Mouse (Mus musculus): Measurements from ENCODE around the gene Aftph.
"Not testable (repeated sequence)": the region's sequence is repeated elsewhere in the genome, so short reads cannot be mapped to it uniquely, and the experiment has no call there.

The Aftph gene

GRCm38 (mm10) chr11:20741201-20742100 lies at the start of gene Aftph:
Gene Aftph, minus strand, starts transcription at chr11:20741589.
- peak; percentile 100 for DNase-seq

GRCm38 (mm10) chr11:20789015-20789414 lies 47.6 kb upstream of the Aftph start:
- no peak for DNase-seq

- no peak for DNase-seq
These were observed 46.7 kb upstream of the Aftph start for GRCm38 (mm10) chr11:20788070-20788469.

GRCm38 (mm10) chr11:20786191-20786590 lies 44.8 kb upstream of the Aftph start:
- no peak for DNase-seq

GRCm38 (mm10) chr11:20785186-20785585 lies 43.8 kb upstream of the Aftph start:
- no peak for DNase-seq

- no peak for DNase-seq
These were observed 43.4 kb upstream of the Aftph start for GRCm38 (mm10) chr11:20784776-20785175.

- DNase-seq: no peak
These were observed 42.1 kb upstream of the Aftph start for GRCm38 (mm10) chr11:20783467-20783866.

- no peak for DNase-seq
These were observed 41.2 kb upstream of the Aftph start for GRCm38 (mm10) chr11:20782620-20783019.

- DNase-seq: no peak
These were observed 38.9 kb upstream of the Aftph start for GRCm38 (mm10) chr11:20780312-20780711.

- DNase-seq: no peak
These were observed 37.6 kb upstream of the Aftph start for GRCm38 (mm10) chr11:20778861-20779563.

GRCm38 (mm10) chr11:20778298-20778697 lies 36.9 kb upstream of the Aftph start:
- DNase-seq: no peak

GRCm38 (mm10) chr11:20776668-20777067 lies 35.3 kb upstream of the Aftph start:
- DNase-seq: no peak

- no peak for DNase-seq
These were observed 31.3 kb upstream of the Aftph start for GRCm38 (mm10) chr11:20772642-20773041.

- not testable (repeated sequence) for DNase-seq
These were observed 30.4 kb upstream of the Aftph start for GRCm38 (mm10) chr11:20771827-20772226.

- not testable (repeated sequence) for DNase-seq
These were observed 20.6 kb upstream of the Aftph start for GRCm38 (mm10) chr11:20761984-20762383.

- DNase-seq: no peak
These were observed 9.2 kb upstream of the Aftph start for GRCm38 (mm10) chr11:20750573-20750972.

- DNase-seq: no peak
These were observed 2.0 kb upstream of the Aftph start for GRCm38 (mm10) chr11:20743353-20743752.

- DNase-seq: peak; percentile 84
These were observed 1.0 kb upstream of the Aftph start for GRCm38 (mm10) chr11:20742361-20742897.

- peak; percentile 55 for DNase-seq
These were observed 748 bp downstream of the Aftph start for GRCm38 (mm10) chr11:20740481-20741200.

- no peak for DNase-seq
These were observed 7.3 kb downstream of the Aftph start for GRCm38 (mm10) chr11:20734066-20734465.

- no peak for DNase-seq
These were observed 7.8 kb downstream of the Aftph start for GRCm38 (mm10) chr11:20733486-20734030.

- no peak for DNase-seq
These were observed 12.0 kb downstream of the Aftph start for GRCm38 (mm10) chr11:20729403-20729802.

- DNase-seq: no peak
These were observed 13.3 kb downstream of the Aftph start for GRCm38 (mm10) chr11:20728044-20728443.

All from embryo, embryonic 11 days (tissue).